Mouse (Mus musculus) forebrain, postnatal 0 days (tissue): Measurements from ENCODE around the gene Exoc6b. TPM values are rescaled to one million over a fixed set of nuclear protein-coding genes. Genes with fewer than 3 reads are reported as not detected.
A peak's percentile ranks its signal among the peaks of the same experiment; 100 is the strongest.

Experiments used
- ATAC-seq: fragments of 200-750 bp; cut with Nextera tagmentation; 2 replicates; pipeline ENCODE4 v1.8.0; 2017; ENCODE audit warnings: mild to moderate bottlenecking, moderate library complexity
- DNase-seq: peaks from one replicate; pipeline ENCODE4 v3.0.0-alpha.2; 2015
- H3K27ac ChIP-seq: fragments of 300-500 bp; sonication (generic); 2 replicates; pipeline ENCODE4 v1.5.1; 2014; ENCODE audit warnings: low read depth, mild to moderate bottlenecking, antibody characterized with exemption, low read length, moderate library complexity, mixed read lengths
- H3K27me3 ChIP-seq: fragments of 300-500 bp; sonication (generic); 2 replicates; pipeline ENCODE4 v1.6.1; 2014; ENCODE audit warnings: mild to moderate bottlenecking, low read length, mixed read lengths; ENCODE audit not compliant: insufficient read depth
- H3K36me3 ChIP-seq: fragments of 300-500 bp; sonication (generic); 2 replicates; pipeline ENCODE4 v1.6.1; 2014; ENCODE audit warnings: mild to moderate bottlenecking, moderate library complexity; ENCODE audit not compliant: insufficient read depth
- H3K4me1 ChIP-seq: fragments of 300-500 bp; sonication (generic); 2 replicates; pipeline ENCODE4 v1.6.1; 2014; ENCODE audit warnings: antibody characterized with exemption; ENCODE audit not compliant: insufficient read depth
- H3K4me2 ChIP-seq: fragments of 300-500 bp; sonication (generic); 2 replicates; pipeline ENCODE4 v1.6.1; 2014; ENCODE audit warnings: low read depth, mild to moderate bottlenecking, moderate library complexity
- H3K4me3 ChIP-seq: fragments of 300-500 bp; sonication (generic); 2 replicates; pipeline ENCODE4 v1.5.1; 2014; ENCODE audit warnings: low read depth, low read length, mixed read lengths
- H3K9ac ChIP-seq: fragments of 300-500 bp; sonication (generic); 2 replicates; pipeline ENCODE4 v1.6.1; 2014; ENCODE audit warnings: mild to moderate bottlenecking
- H3K9me3 ChIP-seq: fragments of 300-500 bp; sonication (generic); 2 replicates; pipeline ENCODE4 v1.6.1; 2016; ENCODE audit warnings: low read length
- CTCF ChIP-seq: sonication (generic); IDR thresholded peaks from 2 replicates; pipeline ENCODE4 v1.5.1; 2016; ENCODE audit warnings: antibody characterized with exemption, control low read depth, low read depth
- WGBS: fragments of 180-500 bp; shearing (Covaris S2); extraction: QIAGEN DNeasy Blood & Tissue Kit; methylation state at CpG from one replicate; pipeline ENCODE4 v1.1.7; 2014; 5-methylcytosine and 5-hydroxymethylcytosine counted together
- polyA plus RNA-seq: library from polyadenylated mRNA; unstranded; fragments of >200 nt; fragmentation: Nextera tagmentation; extraction: Ambion mirVana; gene quantifications from 2 replicates; pipeline ENCODE4 v1.2.1, GENCODE M21; 2015
- total RNA-seq: library from RNA; depleted of rRNA; stranded (reverse); fragments of >200 nt; gene quantifications from 2 replicates; pipeline ENCODE4 v1.2.3, GENCODE M21; 2014

The Exoc6b gene
- total and polyA plus RNA-seq, 2 experiments from 2014 or later, result 37.7 to 46.2 TPM

GRCm38 (mm10) chr6:85044621-85045152 lies 24.6 kb downstream of the Exoc6b start:
- Histone ChIP-seq H3K27me3 (no peaks in the 10 kb centered on the region), H3K36me3 (no peaks in the 10 kb centered on the region), H3K4me1 (no peaks in the 10 kb centered on the region), H3K9ac (no peak overlapping the region), H3K4me2 (no peak overlapping the region), H3K27ac (no peak overlapping the region), H3K9me3 (no peaks in the 10 kb centered on the region), H3K4me3 (no peak overlapping the region)
- ATAC-seq, result no peak
- WGBS, result 67% methylated on average over 4 of the region's 4 CpGs
- DNase-seq, result no peak
- TF ChIP-seq CTCF, result no peak

DNA sequence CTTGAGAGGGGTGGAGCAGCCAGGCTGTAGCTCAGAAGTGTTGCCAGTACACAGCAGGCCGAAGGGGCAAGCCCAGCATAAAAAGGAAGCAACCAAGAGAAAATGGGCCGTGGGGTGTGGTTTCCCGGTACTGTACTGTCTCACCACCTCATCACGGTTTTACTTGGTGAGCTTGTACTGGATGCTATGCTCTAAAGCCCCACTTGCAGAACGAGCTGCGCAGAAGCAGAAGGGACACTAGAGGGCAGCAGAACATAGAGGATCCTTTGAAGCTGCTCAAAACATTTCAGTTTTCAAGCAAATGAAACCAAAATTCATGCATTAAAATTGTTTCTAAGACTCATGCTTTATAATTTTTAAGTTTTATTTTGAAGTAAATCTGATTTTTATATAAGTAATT lies 31.6 kb downstream of the Exoc6b start:
- Histone ChIP-seq H3K4me3 (no peak overlapping the region), H3K27me3 (no peaks in the 10 kb centered on the region), H3K9me3 (no peaks in the 10 kb centered on the region), H3K4me2 (no peak overlapping the region), H3K27ac (no peak overlapping the region), H3K4me1 (no peaks in the 10 kb centered on the region), H3K36me3 (no peaks in the 10 kb centered on the region), H3K9ac (no peak overlapping the region)
- 4% methylated on average over 6 of the region's 6 CpGs for WGBS
- peak; percentile 92 for TF ChIP-seq CTCF
- ATAC-seq, result peak; percentile 71
- peak; percentile 85 for DNase-seq

DNA sequence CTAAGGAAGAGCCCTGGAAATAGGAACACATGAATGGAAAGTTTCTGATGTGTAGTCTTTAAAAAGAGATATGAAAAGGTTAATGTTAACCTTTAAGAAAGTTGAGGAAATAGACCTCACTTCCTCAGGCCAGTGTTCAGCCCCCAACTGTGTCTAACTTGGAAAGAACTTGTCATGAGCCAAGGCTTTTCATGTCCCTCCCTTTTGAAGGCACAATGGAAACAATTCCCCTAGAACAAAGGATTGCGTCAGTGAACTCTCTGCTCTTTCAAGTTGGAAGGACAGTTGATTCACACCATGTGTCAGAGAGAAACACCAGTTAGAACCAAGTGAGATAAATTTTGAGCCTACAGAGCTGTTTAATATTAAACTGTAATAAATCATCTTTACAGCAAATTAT lies 39.6 kb downstream of the Exoc6b start:
- Histone ChIP-seq H3K36me3 (no peaks in the 10 kb centered on the region), H3K9me3 (no peaks in the 10 kb centered on the region), H3K9ac (no peak overlapping the region), H3K27me3 (no peaks in the 10 kb centered on the region), H3K4me2 (no peak overlapping the region), H3K4me1 (no peaks in the 10 kb centered on the region), H3K27ac (no peak overlapping the region), H3K4me3 (no peak overlapping the region)
- WGBS, result 17% methylated on average over 1 of the region's 1 CpGs
- no peak for DNase-seq
- TF ChIP-seq CTCF, result no peak
- no peak for ATAC-seq

DNA sequence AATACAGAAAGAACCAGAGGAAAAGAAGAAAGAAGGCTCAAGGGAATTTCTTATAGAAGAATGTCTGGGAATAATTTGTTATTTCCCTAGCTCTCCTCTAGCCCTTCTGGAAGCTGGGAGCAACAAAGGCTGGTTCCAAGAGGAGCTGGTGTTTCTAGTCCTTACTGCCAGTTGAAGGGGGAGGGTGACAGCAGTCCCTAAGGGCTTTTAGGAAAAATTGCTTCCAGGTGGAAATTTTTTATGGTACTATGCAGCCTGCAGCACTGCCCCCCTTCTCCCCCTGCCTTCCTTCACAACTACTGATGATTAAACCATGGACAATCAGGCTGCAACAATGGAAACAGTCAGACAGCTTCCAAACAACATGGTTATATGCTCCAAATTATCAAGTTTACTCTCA lies 44.9 kb downstream of the Exoc6b start:
- Histone ChIP-seq H3K36me3 (no peaks in the 10 kb centered on the region), H3K27ac (no peak overlapping the region), H3K27me3 (no peaks in the 10 kb centered on the region)

DNA sequence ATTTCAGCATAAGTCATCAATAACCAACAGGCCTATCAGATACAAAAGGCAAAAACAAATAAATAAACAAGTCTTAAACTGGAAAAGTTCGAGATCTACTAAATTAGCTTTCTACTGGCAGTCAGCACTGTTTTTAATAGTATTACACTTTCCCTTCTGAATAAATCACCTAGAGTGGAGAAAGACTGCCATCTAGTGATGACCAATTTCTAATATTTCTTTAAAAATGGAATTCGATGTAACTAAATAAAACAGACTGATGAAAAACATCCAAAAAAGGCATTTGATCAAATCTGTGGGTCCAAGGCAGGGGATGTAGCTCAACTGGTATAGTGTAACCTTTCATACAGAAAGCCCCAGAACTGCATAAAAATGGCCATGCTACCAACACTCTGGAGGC lies 52.3 kb downstream of the Exoc6b start:
- Histone ChIP-seq H3K9me3 (no peaks in the 10 kb centered on the region), H3K4me1 (no peaks in the 10 kb centered on the region), H3K27me3 (no peaks in the 10 kb centered on the region), H3K4me3 (no peak overlapping the region), H3K9ac (no peak overlapping the region), H3K4me2 (no peak overlapping the region), H3K36me3 (no peaks in the 10 kb centered on the region), H3K27ac (no peak overlapping the region)
- WGBS, result 32% methylated on average over 2 of the region's 2 CpGs
- ATAC-seq, result no peak
- DNase-seq, result peak; percentile 39
- TF ChIP-seq CTCF, result peak; percentile 64

More for the DNA sequence above, 44.9 kb downstream of the Exoc6b start:
- Histone ChIP-seq H3K9ac (no peak overlapping the region), H3K4me3 (no peak overlapping the region), H3K4me1 (no peaks in the 10 kb centered on the region), H3K9me3 (no peaks in the 10 kb centered on the region), H3K4me2 (no peak overlapping the region)
- TF ChIP-seq CTCF, result no peak
- no peak for DNase-seq
- no peak for ATAC-seq

- Histone ChIP-seq H3K36me3 (no peaks in the 10 kb centered on the region), H3K27ac (no peak overlapping the region), H3K4me2 (no peak overlapping the region), H3K9me3 (no peaks in the 10 kb centered on the region), H3K27me3 (no peaks in the 10 kb centered on the region), H3K9ac (no peak overlapping the region), H3K4me1 (no peaks in the 10 kb centered on the region), H3K4me3 (no peak overlapping the region)
- DNase-seq (no peak), ATAC-seq (no peak)
- 94% methylated on average over 2 of the region's 2 CpGs for WGBS
- no peak for TF ChIP-seq CTCF
Observed at GRCm38 (mm10) chr6:85013906-85014305, 55.4 kb downstream of the Exoc6b start.

DNA sequence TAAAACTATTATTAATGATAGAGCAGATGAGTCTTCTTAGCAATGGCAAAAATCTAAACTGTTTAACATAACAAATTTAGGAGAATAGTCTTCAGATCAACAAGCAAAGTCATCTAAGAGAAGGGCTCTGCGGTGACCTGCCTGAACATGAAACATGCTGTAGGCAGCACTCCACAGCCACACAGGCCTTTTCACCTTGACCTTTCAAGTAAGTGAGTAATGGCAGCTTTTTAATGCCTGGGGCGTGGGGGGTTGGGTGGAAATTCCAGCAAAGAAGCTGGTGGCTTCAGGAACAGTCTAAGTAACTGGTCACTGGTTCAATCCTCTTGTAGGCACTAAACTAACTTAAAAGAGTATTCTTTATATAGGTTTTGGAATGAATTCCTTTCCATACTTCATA lies 58.9 kb downstream of the Exoc6b start:
- TF ChIP-seq CTCF, result no peak
- DNase-seq, result no peak
- Histone ChIP-seq H3K27me3 (no peaks in the 10 kb centered on the region), H3K36me3 (no peaks in the 10 kb centered on the region), H3K9ac (no peak overlapping the region), H3K4me1 (no peaks in the 10 kb centered on the region), H3K4me2 (no peak overlapping the region), H3K4me3 (no peak overlapping the region), H3K9me3 (no peaks in the 10 kb centered on the region), H3K27ac (no peak overlapping the region)
- ATAC-seq, result no peak
- WGBS, result 95% methylated on average over 2 of the region's 2 CpGs

DNA sequence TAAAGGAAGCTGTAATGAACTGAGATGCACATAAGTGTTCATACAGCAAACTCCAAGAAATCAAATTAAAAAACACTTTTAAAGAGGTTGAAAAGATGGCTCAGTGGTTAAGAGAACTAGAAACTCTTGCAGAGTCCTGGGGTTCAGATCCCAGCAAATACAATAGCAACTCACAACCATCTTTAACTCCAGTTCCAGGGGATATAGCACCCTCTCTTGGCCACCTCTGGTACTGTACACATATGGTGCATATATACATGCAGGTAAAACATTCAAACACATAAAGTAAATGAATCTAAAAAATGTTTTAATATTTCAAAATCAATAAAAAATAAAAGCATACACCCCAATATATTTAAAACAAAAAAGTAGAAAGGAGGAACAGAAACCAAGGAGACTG lies 73.9 kb downstream of the Exoc6b start:
- Histone ChIP-seq H3K27ac (no peak overlapping the region), H3K4me1 (no peaks in the 10 kb centered on the region), H3K36me3 (0 out of 2 replicates have a peak, but pooled peaks cover 3% of the 10 kb centered on the region), H3K4me2 (no peak overlapping the region), H3K4me3 (no peak overlapping the region), H3K9me3 (no peaks in the 10 kb centered on the region), H3K27me3 (no peaks in the 10 kb centered on the region), H3K9ac (no peak overlapping the region)
- no peak for TF ChIP-seq CTCF
- DNase-seq, result no peak
- no peak for ATAC-seq
